Mouse (Mus musculus) C2C12 (cell line): ENCODE results near the gene Gm20388. TPM values are rescaled to one million over a fixed set of nuclear protein-coding genes. Genes with fewer than 3 reads are reported as not detected.

Experiments
- H3K27me3 ChIP-seq: one replicate; pipeline ENCODE4 v1.6.1; 2011; ENCODE audit not compliant: control insufficient read depth, insufficient read depth, insufficient read length
- H3K36me3 ChIP-seq: one replicate; pipeline ENCODE4 v1.6.1; 2011; ENCODE audit not compliant: control insufficient read depth, insufficient read depth
- H3K4me3 ChIP-seq: one replicate; pipeline ENCODE4 v1.5.1; 2011; ENCODE audit warnings: mild to moderate bottlenecking, control low read depth; ENCODE audit not compliant: poor library complexity, insufficient read depth, severe bottlenecking
- H3K79me2 ChIP-seq: one replicate; pipeline ENCODE4 v1.6.1; 2011; ENCODE audit not compliant: control insufficient read depth, insufficient read depth
- H3K79me3 ChIP-seq: one replicate; pipeline ENCODE4 v1.6.1; 2011; ENCODE audit warnings: low read depth, control low read depth
- H3ac ChIP-seq: one replicate; pipeline ENCODE3; 2011; ENCODE audit warnings: low read depth; ENCODE audit not compliant: control insufficient read depth, insufficient read length
- CEBPB ChIP-seq: IDR thresholded peaks from one replicate; pipeline ENCODE4 v1.6.1; 2011; ENCODE audit warnings: low read depth, mild to moderate bottlenecking, control low read depth, moderate library complexity
- CTCF ChIP-seq: IDR thresholded peaks from one replicate; pipeline ENCODE4 v1.5.1; 2011; ENCODE audit not compliant: control insufficient read depth, insufficient read depth, insufficient read length
- FOSL1 ChIP-seq: IDR thresholded peaks from one replicate; pipeline ENCODE4 v1.8.0; 2011; ENCODE audit warnings: mild to moderate bottlenecking, low read length; ENCODE audit not compliant: poor library complexity, insufficient read depth, severe bottlenecking
- MAX ChIP-seq: IDR thresholded peaks from one replicate; pipeline ENCODE4 v1.6.1; 2011; ENCODE audit warnings: mild to moderate bottlenecking, control low read depth
- MYOD1 ChIP-seq: IDR thresholded peaks from one replicate; pipeline ENCODE4 v1.6.1; 2011; ENCODE audit warnings: low read depth; ENCODE audit not compliant: control insufficient read depth, insufficient read length
- MYOG ChIP-seq: IDR thresholded peaks from one replicate; pipeline ENCODE4 v1.6.1; 2011; ENCODE audit not compliant: control insufficient read depth, insufficient read length; ENCODE audit errors: extremely low read depth
- USF1 ChIP-seq: IDR thresholded peaks from one replicate; pipeline ENCODE4 v1.6.1; 2011; ENCODE audit warnings: low read depth, mild to moderate bottlenecking, control low read depth, moderate library complexity
- polyA plus RNA-seq: library from polyadenylated mRNA; unstranded; fragments of >200 nt; fragmentation: generic; extraction: Trizol; gene quantifications from one replicate; pipeline ENCODE4 v1.2.1, GENCODE M21; 2012; ENCODE audit warnings: missing spikeins

The Gm20388 gene
- polyA plus RNA-seq, 1 experiment, result 15.0 TPM

- no peaks in the 10 kb centered on the region for H3K36me3 ChIP-seq
- TF ChIP-seq CTCF (no peak), CEBPB (no peak), MYOD1 (no peak), FOSL1 (no peak), USF1 (no peak), MYOG (no peak), MAX (no peak)
- H3K79me2 ChIP-seq, result no peaks in the 10 kb centered on the region
- H3ac ChIP-seq, result no peak overlapping the region
- H3K4me3 ChIP-seq, result no peak overlapping the region
- H3K27me3 ChIP-seq, result no peaks in the 10 kb centered on the region
- no peaks in the 10 kb centered on the region for H3K79me3 ChIP-seq
Measured at GRCm38 (mm10) chr8:122793375-122794174, 2882.9 kb downstream of the Gm20388 start.

- TF ChIP-seq CEBPB, result no peak
- no peak for TF ChIP-seq FOSL1
- no peak for TF ChIP-seq USF1
- no peak for TF ChIP-seq CTCF
- TF ChIP-seq MAX, result no peak
- TF ChIP-seq MYOG, result no peak
- TF ChIP-seq MYOD1, result no peak
- H3K79me2 ChIP-seq, result no peaks in the 10 kb centered on the region
- H3K27me3 ChIP-seq, result no peaks in the 10 kb centered on the region
- no peak overlapping the region for H3K4me3 ChIP-seq
- H3K36me3 ChIP-seq, result no peaks in the 10 kb centered on the region
- H3ac ChIP-seq, result no peak overlapping the region
- no peaks in the 10 kb centered on the region for H3K79me3 ChIP-seq
Measured at GRCm38 (mm10) chr8:122794175-122794454, 2883.5 kb downstream of the Gm20388 start.

- H3K79me2 ChIP-seq, result no peaks in the 10 kb centered on the region
- H3K79me3 ChIP-seq, result no peaks in the 10 kb centered on the region
- no peaks in the 10 kb centered on the region for H3K36me3 ChIP-seq
- no peak for TF ChIP-seq FOSL1
- no peak for TF ChIP-seq CEBPB
- no peak overlapping the region for H3K4me3 ChIP-seq
- H3ac ChIP-seq, result no peak overlapping the region
- H3K27me3 ChIP-seq, result peaks cover 18% of the 10 kb centered on the region
Measured at GRCm38 (mm10) chr8:122803906-122804761, 2893.5 kb downstream of the Gm20388 start.

GRCm38 (mm10) chr8:122805349-122805748 is 2894.7 kb downstream of the Gm20388 start:
- Histone ChIP-seq H3K79me2 (no peaks in the 10 kb centered on the region), H3K4me3 (no peak overlapping the region), H3K79me3 (no peaks in the 10 kb centered on the region), H3K27me3 (peaks cover 19% of the 10 kb centered on the region), H3ac (no peak overlapping the region), H3K36me3 (no peaks in the 10 kb centered on the region)
- TF ChIP-seq MYOD1, result no peak
- no peak for TF ChIP-seq MYOG
- TF ChIP-seq FOSL1, result no peak
- no peak for TF ChIP-seq CEBPB
- no peak for TF ChIP-seq USF1
- TF ChIP-seq MAX, result no peak
- TF ChIP-seq CTCF, result no peak

GRCm38 (mm10) chr8:122806956-122807538 is 2896.4 kb downstream of the Gm20388 start:
- Histone ChIP-seq H3K4me3 (no peak overlapping the region), H3K79me3 (no peaks in the 10 kb centered on the region), H3K79me2 (no peaks in the 10 kb centered on the region), H3K36me3 (no peaks in the 10 kb centered on the region), H3ac (no peak overlapping the region), H3K27me3 (peaks cover 22% of the 10 kb centered on the region)
- TF ChIP-seq MAX, result no peak
- no peak for TF ChIP-seq CTCF
- TF ChIP-seq FOSL1, result no peak
- TF ChIP-seq USF1, result no peak
- no peak for TF ChIP-seq MYOG
- TF ChIP-seq MYOD1, result no peak
- no peak for TF ChIP-seq CEBPB
